Mouse (Mus musculus) heart, postnatal 0 days (tissue): ENCODE data around the gene Ak3. TPM values are rescaled to one million over a fixed set of nuclear protein-coding genes. Genes with fewer than 3 reads are reported as not detected.

Source experiments
- ATAC-seq: fragments of 200-750 bp; cut with Nextera tagmentation; 2 replicates; pipeline ENCODE4 v1.8.0; 2017; ENCODE audit warnings: low read depth, moderate number of reproducible peaks, moderate library complexity; ENCODE audit not compliant: insufficient read depth
- DNase-seq: peaks from one replicate; pipeline ENCODE4 v3.0.0-alpha.2; 2016; ENCODE audit warnings: low spot score
- H3K27ac ChIP-seq: fragments of 300-500 bp; sonication (generic); 2 replicates; pipeline ENCODE4 v1.5.1; 2014; ENCODE audit warnings: low read depth, mild to moderate bottlenecking
- H3K27me3 ChIP-seq: fragments of 300-500 bp; sonication (generic); 2 replicates; pipeline ENCODE4 v1.6.1; 2014; ENCODE audit warnings: low read length, mixed read lengths; ENCODE audit not compliant: control insufficient read depth, insufficient read depth
- H3K36me3 ChIP-seq: fragments of 300-500 bp; sonication (generic); replicated peaks from 2 replicates; pipeline ENCODE4 v1.6.1; 2014; ENCODE audit warnings: low read length, mixed read lengths; ENCODE audit not compliant: control insufficient read depth, insufficient read depth
- H3K4me1 ChIP-seq: fragments of 300-500 bp; sonication (generic); 2 replicates; pipeline ENCODE4 v1.6.1; 2014; ENCODE audit warnings: antibody characterized with exemption; ENCODE audit not compliant: control insufficient read depth, insufficient read depth
- H3K4me2 ChIP-seq: fragments of 300-500 bp; sonication (generic); 2 replicates; pipeline ENCODE4 v1.6.1; 2014; ENCODE audit warnings: low read depth, mild to moderate bottlenecking, low read length, moderate library complexity
- H3K4me3 ChIP-seq: fragments of 300-500 bp; sonication (generic); 2 replicates; pipeline ENCODE4 v1.5.1; 2014; ENCODE audit warnings: low read depth, low read length
- H3K9ac ChIP-seq: fragments of 300-500 bp; sonication (generic); replicated peaks from 2 replicates; pipeline ENCODE4 v1.6.1; 2014; ENCODE audit warnings: low read depth, low read length, mixed read lengths
- H3K9me3 ChIP-seq: fragments of 300-500 bp; sonication (generic); replicated peaks from 2 replicates; pipeline ENCODE4 v1.6.1; 2016; ENCODE audit warnings: low read length; ENCODE audit not compliant: control insufficient read depth
- CTCF ChIP-seq: IDR thresholded peaks from 2 replicates; pipeline ENCODE4 v1.5.1; 2016; ENCODE audit warnings: antibody characterized with exemption, control low read depth, low read depth
- EP300 ChIP-seq: IDR thresholded peaks from 2 replicates; pipeline ENCODE4 v1.6.1; 2016; ENCODE audit warnings: antibody characterized with exemption, low read depth
- whole genome bisulfite sequencing: fragments of 180-500 bp; shearing (Covaris S2); extraction: QIAGEN DNeasy Blood & Tissue Kit; methylation state at CpG from one replicate; pipeline ENCODE4 v1.1.7; 2014; 5-methylcytosine and 5-hydroxymethylcytosine counted together
- polyA plus RNA-seq: library from polyadenylated mRNA; unstranded; fragments of >200 nt; fragmentation: Nextera tagmentation; extraction: Ambion mirVana; gene quantifications from 2 replicates; pipeline ENCODE4 v1.2.1, GENCODE M21; 2015
- total RNA-seq: library from RNA; depleted of rRNA; stranded (reverse); fragments of >200 nt; gene quantifications from 2 replicates; pipeline ENCODE4 v1.2.3, GENCODE M21; 2014; ENCODE audit warnings: low replicate concordance; rRNA removed

Gene Ak3
- 74.3 and 97.5 TPM in 2 replicates for total RNA-seq
- polyA plus RNA-seq, result 87.4 and 88.3 TPM in 2 replicates

GRCm38 (mm10) chr19:29047334-29048170, at the start of gene Ak3:
TSS of gene Ak3 (minus strand) at chr19:29047961.
- H3K9ac ChIP-seq, result peak within 1 kb of the TSS; percentile 96

GRCm38 (mm10) chr19:29092194-29092593, 44.4 kb upstream of the Ak3 start:
- TF ChIP-seq EP300 (no peak), CTCF (no peak)
- Histone ChIP-seq H3K9ac (no peak overlapping the region), H3K4me3 (no peak overlapping the region), H3K27me3 (no peaks in the 10 kb centered on the region), H3K9me3 (no peaks in the 10 kb centered on the region), H3K27ac (no peak overlapping the region), H3K36me3 (no peaks in the 10 kb centered on the region), H3K4me1 (peaks cover 6% of the 10 kb centered on the region; the same call in 1 of the 2 replicates), H3K4me2 (no peak overlapping the region)
- ATAC-seq (no peak), DNase-seq (no peak)

More at GRCm38 (mm10) chr19:29047334-29048170, at the start of gene Ak3:
- DNase-seq (peak; percentile 79), ATAC-seq (peak; percentile 89)
- H3K27ac ChIP-seq, result peak within 1 kb of the TSS; percentile 97
- H3K9me3 ChIP-seq, result no peaks in the 10 kb centered on the region
- H3K4me1 ChIP-seq, result peaks cover 17% of the 10 kb centered on the region; the same call in 1 of the 2 replicates
- under 1% methylated on average over 63 of the region's 68 CpGs for WGBS
- H3K36me3 ChIP-seq, result no peaks in the 10 kb centered on the region
- peak within 1 kb of the TSS; percentile 90 for H3K4me2 ChIP-seq
- TF ChIP-seq EP300 (no peak), CTCF (peak; percentile 30)
- H3K4me3 ChIP-seq, result peak within 1 kb of the TSS; percentile 97
- H3K27me3 ChIP-seq, result no peaks in the 10 kb centered on the region

- Histone ChIP-seq H3K9ac (no peak overlapping the region), H3K4me3 (no peak overlapping the region), H3K27ac (no peak overlapping the region), H3K9me3 (no peaks in the 10 kb centered on the region), H3K4me2 (no peak overlapping the region), H3K4me1 (peaks cover 6% of the 10 kb centered on the region; the same call in 1 of the 2 replicates), H3K36me3 (no peaks in the 10 kb centered on the region), H3K27me3 (no peaks in the 10 kb centered on the region)
- TF ChIP-seq EP300, result no peak
- no peak for ATAC-seq
- DNase-seq, result no peak
- 38% methylated on average over 6 of the region's 6 CpGs for WGBS
Observed at GRCm38 (mm10) chr19:29088628-29089027, 40.9 kb upstream of the Ak3 start.

GRCm38 (mm10) chr19:29074802-29075201, 27.0 kb upstream of the Ak3 start:
- 8% methylated on average over 6 of the region's 6 CpGs for WGBS
- H3K36me3 ChIP-seq, result no peaks in the 10 kb centered on the region
- H3K4me3 ChIP-seq, result no peak overlapping the region
- no peak overlapping the region for H3K4me2 ChIP-seq
- H3K4me1 ChIP-seq, result no peaks in the 10 kb centered on the region
- H3K27ac ChIP-seq, result peak overlapping the region; percentile 77
- no peak for TF ChIP-seq CTCF
- 0 out of 2 replicates have a peak, but pooled peaks have one; percentile 34 for TF ChIP-seq EP300
- no peaks in the 10 kb centered on the region for H3K9me3 ChIP-seq
- no peaks in the 10 kb centered on the region for H3K27me3 ChIP-seq
- 0 out of 2 replicates have a peak overlapping the region, but pooled peaks have one; percentile 25 for H3K9ac ChIP-seq
- ATAC-seq, result peak; percentile 86
- DNase-seq, result peak; percentile 74

GRCm38 (mm10) chr19:29069195-29069594, 21.4 kb upstream of the Ak3 start:
- Histone ChIP-seq H3K27ac (no peak overlapping the region), H3K9me3 (no peaks in the 10 kb centered on the region), H3K36me3 (no peaks in the 10 kb centered on the region), H3K27me3 (no peaks in the 10 kb centered on the region), H3K4me2 (no peak overlapping the region), H3K4me1 (peaks cover 10% of the 10 kb centered on the region; the same call in 1 of the 2 replicates), H3K4me3 (no peak overlapping the region), H3K9ac (no peak overlapping the region)
- 45% methylated on average over 5 of the region's 5 CpGs for WGBS
- no peak for DNase-seq
- no peak for ATAC-seq
- TF ChIP-seq CTCF, result no peak
- TF ChIP-seq EP300, result no peak
